Mouse (Mus musculus): ENCODE results near the gene Arhgdia.

The Arhgdia gene

DNA sequence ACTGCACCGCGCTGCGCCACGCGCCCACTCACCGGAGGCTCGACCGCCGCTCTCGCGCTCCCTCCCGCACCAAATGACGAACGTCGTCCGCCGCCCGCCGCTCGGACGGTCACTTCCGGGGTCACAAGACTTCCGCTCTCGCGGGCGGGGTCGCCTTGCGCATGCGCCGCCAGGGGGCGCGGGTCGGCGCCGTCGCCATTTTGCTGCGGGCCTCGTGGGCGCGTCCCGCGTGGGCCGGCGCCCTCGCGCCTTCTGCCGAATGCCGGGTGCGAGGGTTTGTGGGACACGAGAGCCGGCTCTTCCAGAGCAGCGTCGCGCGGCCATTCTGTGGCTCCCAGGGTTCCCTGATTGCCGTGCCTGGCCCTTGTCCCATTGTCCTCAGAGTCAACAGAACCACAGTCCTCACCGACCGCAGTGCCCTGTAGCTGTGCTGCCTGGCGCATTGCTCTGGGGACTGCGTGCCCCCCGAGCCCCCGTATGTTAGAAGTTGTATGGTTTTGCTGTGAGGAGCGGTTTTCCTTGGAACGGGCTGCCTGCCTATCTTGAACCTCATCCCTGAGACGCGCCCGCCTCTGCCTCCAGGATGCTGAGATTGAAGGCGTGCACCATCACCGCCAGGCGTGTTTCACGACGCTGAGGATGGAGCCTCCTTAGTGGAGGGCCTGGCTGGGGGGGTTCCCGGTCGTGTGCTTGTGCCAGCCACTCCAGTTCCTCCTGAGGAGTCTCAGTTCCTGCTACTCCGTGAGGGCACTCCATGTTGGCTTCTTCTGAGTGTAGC, at the start of gene Arhgdia:
Arhgdia (minus strand) TSS at position 135 of the 778 bp plus-strand sequence.
- peak; percentile 94 for DNase-seq (ENCODE audit: low spot score)

DNA sequence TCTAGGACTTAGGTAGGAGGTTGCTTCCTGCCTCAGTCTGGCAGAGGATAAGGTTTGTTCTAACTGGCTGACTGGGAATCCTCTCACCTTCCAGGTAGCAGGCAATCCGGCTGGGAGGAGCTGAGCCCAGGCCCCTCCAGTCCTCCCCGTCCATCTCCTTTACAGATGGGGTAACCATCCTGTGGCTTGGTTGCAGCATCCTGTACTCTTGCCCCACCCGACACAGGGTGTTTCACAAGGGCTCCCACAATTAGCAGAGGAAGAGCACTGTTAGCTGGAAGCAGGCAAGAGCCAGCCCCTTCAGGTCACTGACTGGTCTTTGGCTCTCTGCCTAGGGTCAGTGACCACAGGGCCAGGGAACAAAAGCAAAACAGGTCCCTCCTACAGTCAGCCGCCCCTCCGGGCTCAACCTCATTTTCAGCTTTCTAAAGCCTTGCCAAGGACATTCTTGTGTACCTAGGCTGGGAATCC, 49.0 kb upstream of the Arhgdia start:
- no peak for DNase-seq (ENCODE audit: low spot score)

DNA sequence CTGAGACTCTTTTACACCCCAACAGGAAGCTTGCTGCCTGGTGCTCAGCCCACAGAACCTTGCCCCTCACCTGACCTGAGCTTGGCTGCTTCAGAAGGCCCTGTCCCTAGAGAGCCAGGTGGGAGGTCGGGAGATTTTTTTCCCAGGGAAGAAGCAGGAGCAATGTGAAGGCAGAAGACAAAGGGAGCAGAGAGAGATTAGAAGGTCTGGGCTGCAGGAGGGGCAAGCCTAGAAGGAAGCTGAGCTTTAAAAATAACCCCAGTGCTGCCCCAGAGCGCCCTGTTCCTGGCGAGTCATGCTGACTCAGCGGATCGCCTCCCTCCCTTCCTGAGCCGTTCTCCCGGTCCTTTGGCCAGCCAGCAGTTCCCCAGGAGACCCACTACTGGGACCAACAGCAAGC, 48.5 kb upstream of the Arhgdia start:
- no peak for DNase-seq (ENCODE audit: low spot score)

DNA sequence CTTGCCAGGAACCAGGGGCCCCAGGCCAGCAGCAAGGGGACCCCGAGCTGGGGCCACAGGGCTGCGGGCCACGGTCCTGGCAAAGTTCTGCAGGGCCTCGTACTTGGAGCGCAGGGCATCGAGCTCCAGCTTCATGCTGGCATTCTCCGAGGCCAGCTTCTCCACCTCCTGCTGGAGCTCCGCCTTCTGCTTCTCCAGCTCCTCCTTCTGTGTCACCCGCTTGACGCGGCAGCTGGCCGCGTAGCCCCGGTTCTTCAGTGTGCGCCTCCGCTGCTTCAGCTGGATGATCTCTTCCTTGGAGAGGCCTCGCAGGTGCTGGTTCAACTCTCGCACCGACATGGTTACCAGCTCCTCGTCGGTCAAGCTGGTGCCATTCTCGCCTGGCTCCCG, 47.9 kb upstream of the Arhgdia start:
- DNase-seq (ENCODE audit: low spot score): peak; percentile 43

DNA sequence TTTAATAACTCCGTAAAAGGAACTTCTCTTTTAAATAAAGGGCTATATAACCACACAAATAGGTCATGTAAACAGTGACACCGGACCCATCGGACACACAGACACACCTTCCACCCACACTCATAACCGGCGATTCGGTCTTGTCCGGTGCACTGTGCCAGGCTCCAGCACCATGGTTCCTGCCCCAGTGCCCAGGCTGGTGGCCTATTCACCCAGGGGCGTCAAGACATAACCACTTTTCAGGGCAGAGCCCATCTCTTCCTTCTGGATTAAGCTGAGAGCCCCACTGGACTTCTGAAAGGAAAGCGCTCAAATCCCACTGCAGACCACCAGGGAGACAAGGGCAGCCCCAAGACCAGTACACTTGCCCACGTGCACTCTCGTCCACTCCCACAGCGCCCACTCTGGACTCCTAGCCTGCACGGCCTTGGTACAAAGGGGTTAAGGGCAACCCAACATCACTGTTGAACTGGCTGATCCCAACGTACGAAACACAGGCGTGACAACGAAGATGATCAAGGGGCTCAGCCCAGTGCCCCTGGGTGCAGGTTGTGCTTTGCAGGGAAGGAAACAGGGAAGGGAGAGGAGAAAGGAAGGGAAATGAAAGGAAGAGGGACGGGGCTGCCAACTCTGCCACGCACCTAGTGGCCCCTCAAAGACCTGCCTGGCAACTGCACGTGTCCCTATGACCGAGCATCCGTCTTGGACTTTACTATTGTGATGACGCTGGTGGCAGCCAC, 47.3 kb upstream of the Arhgdia start:
- peak; percentile 45 for DNase-seq (ENCODE audit: low spot score)

DNA sequence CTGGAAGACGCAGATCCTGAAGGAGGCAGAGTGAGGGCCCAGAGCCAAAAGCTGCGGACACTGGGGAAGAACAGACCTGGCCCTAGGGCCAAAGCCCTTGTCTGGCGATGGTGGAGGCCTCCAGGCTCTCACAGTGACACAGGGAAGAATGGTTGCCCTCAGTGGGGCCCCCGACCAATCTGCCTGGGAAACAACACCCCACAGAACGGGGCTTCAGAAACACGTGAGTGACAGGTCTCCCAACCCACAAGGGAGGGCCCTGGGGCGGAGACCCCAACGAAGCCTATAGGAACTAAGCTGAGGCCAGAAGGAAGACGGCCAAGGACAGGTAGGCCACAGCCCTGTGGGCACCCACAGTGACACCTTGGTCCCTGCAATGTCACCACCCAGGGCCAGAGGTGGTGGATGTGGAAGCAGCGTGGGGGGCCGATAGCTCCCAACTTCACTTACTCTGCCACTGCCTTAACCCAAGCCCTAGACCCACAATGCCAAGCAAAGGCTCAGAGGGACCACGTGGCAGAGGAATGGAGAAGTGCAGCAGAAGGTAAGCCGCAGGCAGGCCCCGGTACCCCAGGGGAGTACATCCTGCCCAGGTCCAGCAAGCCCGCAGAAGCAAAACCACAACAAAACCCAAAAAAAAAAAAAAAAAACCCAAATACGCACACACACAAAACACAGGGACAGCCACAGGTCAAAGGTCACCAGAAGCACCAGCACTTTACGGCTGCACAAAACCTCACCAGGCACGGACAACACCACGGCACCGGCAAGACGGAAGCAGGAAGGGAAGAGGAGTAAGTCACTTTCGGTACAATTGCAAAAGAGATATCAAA, 46.3 kb upstream of the Arhgdia start:
- peak; percentile 38 for DNase-seq (ENCODE audit: low spot score)

DNA sequence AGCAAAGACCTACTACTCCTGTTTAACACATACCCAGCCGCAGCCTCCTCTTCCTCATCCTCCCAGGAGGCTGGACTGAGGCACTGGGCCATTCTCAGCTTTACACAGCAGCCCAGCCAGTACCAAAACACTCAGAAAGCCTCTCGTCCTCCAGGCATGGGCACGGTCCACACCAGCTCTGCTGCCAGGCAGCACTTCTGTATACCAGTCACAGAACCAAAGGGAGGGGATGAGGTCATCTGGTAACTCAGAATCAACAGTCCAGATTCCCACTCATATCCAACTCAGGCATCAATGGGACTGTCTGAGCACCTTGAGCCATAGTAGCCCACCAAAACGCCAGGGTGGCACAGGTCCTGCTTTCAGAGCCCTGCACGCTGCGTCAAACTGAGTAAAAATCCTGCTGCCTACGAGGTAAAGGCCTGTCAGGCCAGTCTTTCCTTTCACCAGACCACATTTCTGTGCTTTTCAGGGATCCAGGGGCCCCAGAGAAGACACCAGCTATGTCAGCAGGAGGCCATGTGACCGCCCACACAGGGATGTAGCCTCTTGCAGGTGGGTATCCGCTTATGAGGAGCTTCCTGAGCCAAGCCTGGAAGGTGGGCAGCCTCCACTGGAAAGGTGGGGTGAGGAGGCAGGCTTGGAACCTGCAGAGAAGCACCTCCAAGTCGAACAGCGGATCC, 45.5 kb upstream of the Arhgdia start:
- DNase-seq (ENCODE audit: low spot score): peak; percentile 39

DNA sequence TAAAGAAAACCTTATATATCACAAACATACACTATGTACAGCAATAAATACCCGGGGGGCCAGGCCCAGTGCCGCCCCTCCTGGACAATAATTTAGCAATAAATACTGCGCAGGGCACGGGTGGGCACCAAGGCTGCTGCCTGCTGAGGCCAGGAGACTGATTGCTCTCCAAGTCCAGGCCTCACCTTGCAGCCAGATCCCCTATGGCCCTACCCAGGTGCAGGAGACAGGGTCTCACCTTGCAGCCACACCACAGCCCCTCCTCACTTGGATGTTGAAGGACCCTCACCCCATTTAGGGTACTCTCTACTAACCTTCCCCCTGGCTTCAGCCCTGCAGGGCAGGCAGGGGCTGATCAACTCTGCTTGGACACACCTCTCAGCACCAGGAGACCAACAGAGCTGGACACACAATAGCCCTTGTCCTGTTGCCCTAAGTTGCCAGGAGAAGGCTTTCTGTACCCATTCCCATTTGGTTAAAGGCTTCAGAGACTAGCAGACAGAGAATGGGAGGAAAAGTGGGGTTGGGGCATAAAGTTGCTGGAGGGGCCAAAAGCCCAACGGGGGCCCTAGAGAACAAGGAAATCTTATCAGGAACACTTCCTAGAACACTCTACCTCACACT, 43.8 kb upstream of the Arhgdia start, which contains the start of gene Sirt7:
Sirt7 (minus strand) TSS at position 89 of the 624 bp plus-strand sequence.
- DNase-seq (ENCODE audit: low spot score): no peak

DNA sequence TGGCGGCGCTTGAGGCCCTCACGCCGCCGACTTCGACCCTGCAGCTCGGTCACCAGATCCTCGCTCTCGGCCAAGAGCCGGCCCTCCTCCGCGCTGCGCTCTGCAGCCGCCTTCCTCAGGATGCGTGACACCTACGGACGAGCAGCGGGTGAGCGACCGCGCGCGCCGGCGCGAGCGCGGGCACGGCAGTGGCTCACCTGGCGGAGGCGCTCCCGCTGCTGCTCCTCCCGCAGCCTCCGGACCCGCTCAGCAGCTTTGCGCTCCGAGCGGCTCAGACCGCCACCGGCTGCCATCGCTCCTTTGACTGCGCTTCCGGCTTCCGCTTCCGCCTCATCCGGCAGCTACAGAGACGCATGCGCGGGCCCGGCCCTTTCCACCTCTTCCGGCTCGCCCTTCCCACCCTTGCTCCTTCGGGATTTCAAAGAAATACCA, 43.3 kb upstream of the Arhgdia start:
- peak; percentile 90 for DNase-seq (ENCODE audit: low spot score)

DNA sequence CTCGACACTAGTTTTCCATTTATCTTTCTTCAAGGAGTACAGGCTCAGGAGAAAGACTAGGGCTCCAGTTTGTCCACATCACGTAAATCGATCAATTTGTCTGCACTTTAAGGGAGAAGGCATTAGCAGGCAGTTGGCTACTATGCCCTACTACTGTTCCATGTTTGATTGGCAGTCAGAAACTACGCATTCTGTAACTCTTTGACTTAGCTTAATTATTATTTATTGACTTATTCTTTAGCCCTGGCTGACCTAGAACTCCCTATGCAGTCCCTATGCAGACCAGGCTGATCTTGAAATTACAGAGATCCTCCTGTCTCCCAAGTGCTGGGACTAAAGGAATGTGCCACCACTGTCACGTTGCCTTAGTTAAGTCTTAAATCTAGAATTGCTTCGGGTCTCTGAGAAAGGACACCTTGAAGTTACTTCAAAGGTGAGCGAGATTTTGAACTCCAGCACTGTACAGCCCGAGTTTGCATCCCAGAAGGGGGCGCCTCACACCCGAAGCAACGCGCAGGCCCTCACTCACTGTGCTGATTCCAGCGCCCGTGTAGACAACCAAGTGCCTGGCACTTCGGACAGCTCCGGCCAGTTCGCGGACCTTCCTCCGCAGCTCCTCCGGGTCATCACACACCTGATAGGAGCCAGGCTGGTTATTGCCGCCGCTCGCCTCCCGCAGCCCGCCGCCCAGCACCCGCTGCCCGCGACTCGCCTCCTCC, 42.7 kb upstream of the Arhgdia start:
- peak; percentile 84 for DNase-seq (ENCODE audit: low spot score)

DNA sequence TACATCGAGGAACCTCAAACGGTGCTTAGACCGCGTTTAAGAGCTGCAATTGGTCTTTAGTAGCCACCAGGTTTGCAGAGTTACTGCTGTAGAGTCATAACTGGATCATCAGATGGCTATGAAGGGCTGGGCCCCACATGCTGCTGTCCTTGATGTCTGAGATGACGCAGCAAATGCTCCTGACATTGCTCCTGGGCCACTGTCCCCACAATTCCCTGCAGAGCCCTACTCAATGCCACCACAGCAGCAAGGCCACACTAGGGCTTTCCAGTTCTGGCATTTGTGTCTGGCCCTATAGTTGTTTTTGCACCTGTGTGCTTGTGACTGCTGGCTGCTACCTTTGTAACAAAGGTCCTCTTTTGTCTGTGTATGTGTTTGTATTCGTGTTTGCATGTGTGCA, 41.4 kb upstream of the Arhgdia start:
- DNase-seq (ENCODE audit: low spot score): no peak

DNA sequence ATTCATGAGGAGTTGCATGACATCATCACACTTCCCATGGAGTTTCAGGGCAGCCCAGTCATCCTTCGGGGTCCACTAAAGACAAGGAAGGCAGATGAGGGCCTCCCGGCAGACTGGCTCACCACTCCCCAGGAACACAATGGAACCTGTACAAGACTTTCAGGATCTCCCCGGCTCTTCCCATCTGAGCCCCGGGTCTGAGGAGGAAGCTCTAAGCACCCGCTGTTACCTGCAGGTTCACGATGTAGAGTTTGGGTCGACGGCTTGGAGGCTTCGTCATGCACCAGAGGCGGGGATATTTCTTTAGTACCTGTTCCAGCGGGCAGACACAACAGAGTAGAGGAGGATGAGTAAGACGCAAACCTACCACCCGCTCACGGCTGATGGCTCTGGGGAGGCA, 38.8 kb upstream of the Arhgdia start:
- no peak for DNase-seq (ENCODE audit: low spot score)

DNA sequence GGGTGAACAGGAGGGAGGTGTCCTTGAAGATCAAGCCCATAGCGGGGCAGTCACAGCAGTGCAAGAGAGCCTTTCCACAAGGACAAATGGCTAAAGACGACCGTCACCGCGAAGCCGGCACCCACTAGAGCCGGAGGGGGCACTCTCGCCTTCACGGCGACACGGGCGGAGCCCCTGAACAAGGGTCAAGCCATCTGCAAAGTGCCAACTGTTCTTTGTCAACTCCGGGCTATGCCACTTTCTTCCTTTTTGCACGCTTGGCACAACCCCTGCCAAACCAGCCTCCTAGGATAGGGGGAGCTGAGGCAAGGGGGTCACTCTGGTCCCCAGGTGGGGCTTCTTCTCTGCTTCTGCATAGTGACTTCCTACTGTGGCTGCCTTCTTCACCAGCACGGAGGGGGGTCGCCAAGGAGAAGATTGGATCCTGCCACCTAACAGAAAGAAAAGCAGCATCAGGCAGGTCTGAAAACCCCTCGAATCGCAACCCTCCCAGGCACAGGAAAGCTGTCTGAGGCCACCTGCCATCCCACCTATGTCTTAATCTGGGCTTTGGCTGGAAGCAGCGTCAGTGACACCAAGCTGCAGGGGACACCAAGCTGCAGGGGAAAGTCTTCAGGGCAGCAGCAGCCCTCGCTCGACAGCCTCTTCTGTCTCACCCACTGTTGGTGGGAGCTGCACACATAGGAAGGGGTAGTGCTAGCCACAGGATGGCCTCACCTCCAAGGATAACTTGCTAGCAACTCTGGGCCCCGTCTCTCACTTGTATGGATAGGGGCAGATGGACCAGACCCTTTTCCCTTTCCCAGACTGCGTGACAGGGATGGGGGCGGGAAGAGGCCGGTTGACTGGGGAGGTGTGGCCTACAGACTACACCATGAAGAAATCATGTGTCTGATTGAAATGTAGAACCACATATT, 37.5 kb upstream of the Arhgdia start:
- no peak for DNase-seq (ENCODE audit: low spot score)

DNA sequence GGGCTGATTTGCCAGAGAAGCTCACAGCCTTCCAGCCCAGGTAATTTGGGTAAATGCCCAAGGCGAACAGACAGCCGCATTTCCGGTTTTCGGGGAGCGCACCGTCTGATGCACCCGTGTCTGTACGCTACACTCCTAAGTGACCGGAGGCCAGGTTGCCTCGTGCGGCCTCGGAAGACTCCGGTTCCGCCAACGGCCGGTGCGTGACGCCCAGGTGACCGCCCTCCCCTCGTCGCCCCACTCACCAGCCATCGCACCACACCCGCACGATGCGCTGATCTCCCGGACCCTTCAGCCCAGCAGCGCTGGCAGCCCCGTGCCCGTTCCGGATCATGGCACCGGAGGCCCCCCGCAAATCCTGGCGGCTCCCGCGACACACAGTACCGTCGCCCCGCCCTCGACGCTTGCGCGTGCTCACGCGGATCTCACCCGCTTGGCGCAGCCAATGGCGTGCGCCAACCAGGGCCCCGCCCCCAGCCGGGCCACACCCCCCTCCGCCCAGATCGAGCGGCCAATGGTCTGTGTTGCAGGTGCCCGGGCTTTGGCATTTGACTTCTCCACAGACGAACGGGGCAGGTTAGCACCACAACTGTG, 36.2 kb upstream of the Arhgdia start, which contains the start of gene Pcyt2:
Pcyt2 (minus strand) TSS at position 418 of the 594 bp plus-strand sequence.
- peak; percentile 96 for DNase-seq (ENCODE audit: low spot score)

DNA sequence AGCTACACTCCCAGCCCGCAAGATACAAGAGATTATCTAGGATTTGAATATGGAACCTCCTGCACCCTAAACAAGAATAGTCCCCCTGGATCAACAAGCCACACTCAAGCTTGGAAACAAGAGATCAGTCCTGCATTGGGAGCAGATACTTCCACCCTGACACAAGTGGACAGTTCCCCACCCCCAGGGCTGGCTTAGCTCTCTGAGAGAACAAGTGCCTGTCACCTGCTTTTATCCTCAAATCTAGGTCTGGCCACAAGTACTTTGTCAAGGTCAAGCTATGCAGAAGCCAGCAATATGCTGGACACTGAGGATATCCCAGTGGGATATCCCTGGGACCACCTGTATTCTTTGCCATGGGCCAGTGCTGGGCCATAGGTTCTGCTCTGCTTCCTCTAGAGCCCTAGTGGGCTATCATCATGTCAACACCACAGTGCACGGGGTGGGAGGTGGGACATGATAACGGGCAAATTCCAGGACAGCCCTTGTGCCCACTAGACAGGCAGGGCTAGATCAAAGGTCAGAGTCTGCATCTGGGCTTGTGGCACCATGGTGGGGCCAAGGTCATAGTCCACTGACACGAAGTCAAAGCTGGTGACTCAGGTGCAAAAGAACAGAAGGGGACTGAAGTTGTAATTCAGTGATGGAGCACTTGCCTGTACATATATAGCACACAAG, 35.3 kb upstream of the Arhgdia start:
- no peak for DNase-seq (ENCODE audit: low spot score)

DNA sequence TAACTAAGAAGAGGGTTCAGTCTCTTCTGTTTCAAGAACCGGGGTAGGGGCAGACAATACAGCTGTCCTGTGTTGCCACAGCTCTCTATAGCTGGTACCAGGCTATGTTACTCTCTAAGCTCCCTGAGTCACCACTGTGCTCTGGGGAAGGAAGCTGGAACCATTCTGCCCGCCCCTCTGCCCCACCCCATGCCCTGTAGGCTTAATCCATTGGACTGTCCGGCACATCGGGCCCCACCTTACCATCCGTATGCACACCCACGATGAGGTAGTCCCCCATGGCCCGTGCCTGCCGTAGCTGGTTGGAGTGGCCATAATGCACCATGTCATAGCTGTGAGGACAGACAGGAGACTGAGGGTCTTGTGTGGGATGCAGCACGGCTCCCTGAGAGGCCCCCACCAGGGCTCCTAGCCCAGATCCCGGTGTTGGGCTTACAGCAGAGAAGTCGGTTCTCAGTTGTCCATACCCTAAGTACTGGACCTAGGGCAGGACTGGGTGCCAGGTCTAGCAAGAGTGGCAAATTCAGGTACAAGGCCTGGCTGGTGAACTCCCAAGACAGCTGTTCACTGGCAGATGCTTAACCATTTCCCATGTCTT, 34.3 kb upstream of the Arhgdia start:
- DNase-seq (ENCODE audit: low spot score): peak; percentile 40

DNA sequence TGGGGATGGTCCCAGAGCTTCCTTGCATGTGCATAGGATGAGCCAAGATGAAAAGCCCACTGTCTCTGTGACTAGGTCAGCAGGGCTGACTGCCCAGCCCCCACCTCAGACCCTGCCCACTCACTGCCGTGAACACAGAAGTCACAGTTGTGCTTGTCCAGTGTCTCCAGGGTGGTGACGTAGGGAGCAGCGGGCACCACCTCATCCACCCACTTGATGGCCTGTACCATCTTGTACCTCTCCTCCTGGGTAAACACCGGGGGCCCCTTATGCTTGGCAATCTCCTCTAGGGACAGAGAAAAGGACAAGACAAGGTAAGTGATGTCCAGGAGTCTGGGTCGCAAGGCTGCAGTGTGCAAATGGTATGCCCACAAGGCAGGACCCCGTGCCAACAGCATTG, 33.7 kb upstream of the Arhgdia start:
- DNase-seq (ENCODE audit: low spot score): peak; percentile 40

DNA sequence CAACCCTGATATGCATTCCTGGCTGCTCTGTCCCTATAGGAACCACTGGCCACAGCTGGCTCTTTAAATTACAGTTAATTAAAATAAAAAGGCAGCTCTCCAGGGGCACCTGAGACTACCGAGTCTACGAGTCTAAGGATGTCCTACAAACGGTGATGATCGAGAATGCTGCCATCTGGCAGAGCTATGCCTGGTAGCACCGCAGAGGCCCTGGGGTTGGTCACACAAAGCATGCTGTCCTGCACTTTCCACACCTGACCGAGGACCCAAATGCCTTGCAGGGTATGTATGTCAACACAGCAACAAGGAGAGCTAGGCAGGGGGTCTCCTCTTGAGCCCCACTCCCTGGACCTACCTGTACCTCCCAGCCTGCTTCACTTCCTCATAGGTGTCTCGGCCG, 32.6 kb upstream of the Arhgdia start:
- peak; percentile 39 for DNase-seq (ENCODE audit: low spot score)

Data from testis, postnatal 10 days (tissue).